Mouse (Mus musculus): ENCODE measurements around the gene Tenm4.

DNA sequence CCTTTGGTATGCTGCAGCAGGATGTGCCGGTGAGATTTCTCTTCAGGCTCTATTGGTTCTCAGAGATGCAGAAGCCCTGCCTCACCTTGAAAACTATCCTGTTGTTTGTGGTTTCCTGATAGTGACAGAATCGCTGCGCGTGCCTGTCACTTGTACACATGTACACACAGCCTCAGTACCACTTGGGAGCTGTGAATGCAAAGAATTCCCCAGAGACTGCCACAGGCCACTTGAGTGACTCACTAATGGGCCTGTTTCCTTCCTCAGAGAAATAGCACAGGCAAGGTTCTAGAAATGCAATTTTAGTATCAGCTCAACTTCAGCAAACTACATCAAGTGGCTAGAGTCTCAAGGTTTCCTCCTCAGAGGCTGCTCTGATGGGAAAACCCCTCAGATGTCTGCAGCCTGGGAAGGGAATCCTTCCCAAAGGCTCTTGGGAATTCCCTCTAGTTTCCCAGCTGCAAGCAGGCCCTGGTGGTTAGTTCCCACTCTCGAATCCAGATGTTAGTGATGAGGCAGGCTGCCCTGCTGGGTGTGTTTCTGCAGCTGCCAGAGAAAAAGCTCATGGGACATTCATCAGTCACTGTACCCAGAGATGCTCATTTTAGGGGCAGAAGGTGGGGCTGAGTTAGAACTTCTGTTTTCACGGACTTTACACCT is 203.1 kb downstream of the Tenm4 start:
- TF ChIP-seq POLR2A (IDR thresholded peaks at IDR 0.05; ENCODE audit: extremely low read depth, insufficient read depth, low read length) (no peak), CTCF (IDR thresholded peaks at IDR 0.05; ENCODE audit: low read depth, low read length) (no peak)

Measured in liver, adult 2 months (tissue).